Mouse (Mus musculus) regulatory T cell (primary cell): ENCODE measurements around the gene Grin2d.

Source experiments
- in situ Hi-C: fragments of 300-600 bp; cut with MboI, MseI; formaldehyde crosslinking; loops from one replicate; pipeline ENCODE4 v1.15.1; 2025; ENCODE audit warnings: high pct_unique_total_duplicates

Gene Grin2d

GRCm38 (mm10) chr7:45812921-45813320 is 65.3 kb downstream of the Grin2d start:
- in situ Hi-C loops: loop anchor here (10.0 kb wide), 1 partner anchor 378 kb away; the partner anchor contains the start of genes Gys1 and Ruvbl2

DNA sequence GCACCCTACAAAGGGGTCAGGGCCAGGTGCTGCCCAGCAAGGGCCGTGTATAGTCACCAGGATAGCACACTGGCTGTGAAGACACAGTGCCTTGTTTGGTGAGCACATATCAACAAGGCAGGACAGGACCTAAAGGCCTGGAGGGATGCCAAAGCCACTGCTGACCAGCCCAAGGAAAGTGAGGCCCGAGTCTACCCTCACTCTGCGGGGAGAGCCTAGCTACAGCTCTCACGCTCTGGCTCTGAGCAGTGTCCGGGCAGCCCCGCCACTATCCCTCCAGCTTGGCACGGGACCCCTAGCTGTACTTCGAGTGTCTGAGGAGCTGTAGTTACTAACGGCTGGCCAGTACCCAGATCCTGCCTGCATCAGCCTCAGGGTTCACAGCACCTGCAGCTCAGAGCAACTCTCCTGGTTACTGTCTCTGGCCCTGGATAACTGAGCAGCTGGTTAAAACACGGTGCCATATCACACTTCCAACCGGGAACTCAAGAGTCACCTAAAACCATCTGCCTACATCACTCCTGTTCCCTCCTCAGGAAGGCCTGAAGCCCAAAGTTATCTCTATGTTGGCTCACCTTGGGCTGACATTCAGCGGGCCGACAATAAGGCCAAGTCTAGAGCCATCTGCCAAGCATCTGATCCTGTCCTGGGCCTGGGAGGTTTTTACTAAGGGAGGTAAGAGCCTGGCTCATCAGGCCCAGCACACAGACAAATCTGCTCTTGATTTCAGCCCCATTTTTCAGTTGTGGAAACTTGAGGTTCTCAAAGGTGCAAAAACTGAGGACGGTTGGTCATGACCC is 68.7 kb downstream of the Grin2d start:
- in situ Hi-C loops: loop anchor here (5.0 to 10.0 kb wide), 3 partner anchors 77 to 375 kb away; partner anchors contain the start of genes Gys1 and Ruvbl2

DNA sequence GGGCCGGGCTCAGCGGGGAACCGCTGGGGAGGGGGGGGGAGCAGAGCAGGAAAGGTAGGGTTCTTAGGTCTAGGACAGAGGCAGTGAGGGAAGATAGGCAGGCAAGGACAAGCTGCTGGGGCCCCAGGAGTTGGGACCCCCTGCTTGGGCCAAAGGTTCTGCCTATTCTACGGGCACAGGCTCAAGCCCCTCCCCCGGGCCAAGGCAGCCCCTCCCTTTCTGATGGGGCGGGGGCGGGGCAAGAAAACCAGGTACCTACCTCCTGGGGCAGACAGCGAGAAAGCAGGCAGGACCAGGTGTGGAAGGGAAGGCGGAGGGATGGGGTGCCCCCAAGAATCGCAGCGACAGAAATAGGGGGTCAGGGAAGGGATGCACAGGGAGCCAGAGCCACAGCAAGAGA is 69.7 kb downstream of the Grin2d start:
- in situ Hi-C loops: loop anchor here (5.0 kb wide), 2 partner anchors 76 to 124 kb away; no protein-coding TSS in a partner anchor

- in situ Hi-C loops: loop anchor here (5.0 kb wide), 2 partner anchors 74 to 126 kb away; no protein-coding TSS in a partner anchor
Observed at GRCm38 (mm10) chr7:45805941-45806340, 72.2 kb downstream of the Grin2d start.

GRCm38 (mm10) chr7:45802551-45802950 is 75.6 kb downstream of the Grin2d start:
- in situ Hi-C loops: no loop called here

- in situ Hi-C loops: no loop called here
Observed at GRCm38 (mm10) chr7:45801348-45801747, 76.8 kb downstream of the Grin2d start.

- in situ Hi-C loops: no loop called here
Observed at GRCm38 (mm10) chr7:45800546-45801204, 77.5 kb downstream of the Grin2d start.

DNA sequence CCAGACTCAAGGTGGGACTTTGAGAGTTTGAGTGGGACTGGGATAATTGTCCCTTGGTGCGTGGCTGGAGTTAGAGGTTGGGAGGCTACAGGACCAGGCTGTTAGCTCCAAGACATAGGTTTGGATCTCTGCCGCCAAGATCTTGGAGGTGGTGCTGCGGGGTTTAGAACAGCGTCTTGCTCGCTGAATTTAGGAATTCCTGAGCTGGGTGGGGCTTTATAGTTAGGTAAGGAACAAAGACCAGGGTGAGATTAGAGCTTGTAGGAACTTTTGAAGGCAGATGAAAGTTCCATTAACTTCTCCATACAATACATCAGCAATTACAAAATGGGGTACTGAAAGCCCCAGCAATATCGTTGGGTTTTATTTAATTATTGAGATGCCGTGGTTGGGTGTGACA is 78.2 kb downstream of the Grin2d start:
- in situ Hi-C loops: no loop called here

GRCm38 (mm10) chr7:45798931-45799330 is 79.2 kb downstream of the Grin2d start:
- in situ Hi-C loops: no loop called here

DNA sequence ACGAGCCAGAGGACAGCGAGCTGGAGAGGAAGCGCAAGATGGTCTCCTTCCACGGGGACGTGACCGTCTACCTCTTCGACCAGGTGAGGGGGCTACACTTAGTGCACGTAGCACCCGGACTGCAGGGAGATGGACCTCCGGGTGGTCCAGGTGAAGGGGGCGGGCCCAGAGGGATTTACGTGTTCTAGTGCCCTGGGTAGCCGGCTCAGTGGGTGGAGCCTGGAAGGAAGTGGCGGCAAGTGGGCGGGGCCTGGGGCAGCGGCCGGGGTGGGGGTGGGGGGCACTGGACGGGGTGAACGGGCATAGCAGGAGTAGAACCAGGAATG is 79.7 kb downstream of the Grin2d start:
- in situ Hi-C loops: no loop called here

GRCm38 (mm10) chr7:45797661-45798510 is 80.3 kb downstream of the Grin2d start:
- in situ Hi-C loops: no loop called here

DNA sequence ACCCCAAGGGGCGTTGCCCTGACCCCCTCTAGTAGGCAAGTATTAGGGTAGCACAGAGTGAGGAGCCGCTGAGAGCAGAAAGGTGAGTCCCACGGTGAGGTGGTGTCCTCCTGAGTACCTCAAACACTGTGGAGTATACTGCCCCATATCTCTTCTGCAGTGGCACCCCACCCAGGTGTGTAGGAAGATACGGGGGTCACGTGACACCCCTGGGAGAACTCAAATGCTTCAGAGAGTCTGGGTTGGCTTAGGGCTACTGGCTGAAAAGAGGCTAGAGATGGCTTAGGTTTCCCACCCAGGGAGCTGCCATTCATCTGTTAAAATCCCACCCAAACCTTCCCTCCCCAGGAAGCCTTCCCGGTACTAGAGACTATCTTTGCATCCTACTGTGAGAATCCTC is 81.2 kb downstream of the Grin2d start:
- in situ Hi-C loops: no loop called here

DNA sequence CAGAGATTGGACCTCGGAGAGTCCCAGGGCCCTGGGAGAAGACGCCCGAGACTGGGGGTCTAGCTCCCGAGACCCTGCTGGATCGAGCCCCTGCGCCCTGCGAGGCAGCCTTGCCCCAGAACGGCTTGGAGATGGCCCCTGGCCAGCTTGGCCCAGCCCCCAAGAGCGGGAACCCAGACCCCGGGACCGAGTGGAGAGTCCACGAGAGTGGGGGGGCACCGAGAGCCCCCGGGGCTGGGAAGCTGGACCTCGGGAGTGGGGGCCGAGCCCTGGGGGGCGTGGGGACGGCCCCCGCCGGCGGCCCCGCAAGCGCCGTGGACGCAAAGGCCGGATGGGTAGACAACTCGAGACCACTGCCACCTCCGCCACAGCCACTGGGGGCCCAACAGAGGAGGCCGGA is 83.2 kb downstream of the Grin2d start:
- in situ Hi-C loops: no loop called here

GRCm38 (mm10) chr7:45793969-45794585 is 84.1 kb downstream of the Grin2d start:
- in situ Hi-C loops: no loop called here

GRCm38 (mm10) chr7:45793240-45793639 is 84.9 kb downstream of the Grin2d start:
- in situ Hi-C loops: no loop called here

GRCm38 (mm10) chr7:45791756-45792490 is 86.3 kb downstream of the Grin2d start:
- in situ Hi-C loops: no loop called here

DNA sequence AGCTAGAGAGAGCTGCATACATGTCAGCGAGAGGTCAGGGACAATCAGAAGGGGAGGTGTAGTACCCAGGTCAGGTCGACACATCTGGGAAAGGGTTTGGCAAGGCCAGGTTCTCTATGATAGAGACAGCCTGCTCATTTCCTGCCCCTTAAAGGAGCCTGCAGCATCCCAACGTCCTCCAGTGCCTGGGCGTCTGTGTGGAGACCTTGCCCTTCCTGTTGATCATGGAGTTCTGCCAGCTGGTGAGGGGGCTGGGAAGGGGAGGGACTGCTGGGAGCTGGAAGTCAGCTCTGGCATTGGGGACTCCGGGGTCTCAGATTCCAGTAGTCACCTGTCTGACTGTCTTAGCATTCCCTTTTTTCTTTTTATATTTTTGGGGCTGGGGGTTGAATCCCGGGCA is 87.5 kb downstream of the Grin2d start:
- in situ Hi-C loops: no loop called here

GRCm38 (mm10) chr7:45787642-45788041 is 90.5 kb downstream of the Grin2d start:
- in situ Hi-C loops: no loop called here

- in situ Hi-C loops: no loop called here
Observed at GRCm38 (mm10) chr7:45786661-45787413, 91.3 kb downstream of the Grin2d start.

- in situ Hi-C loops: no loop called here
Observed at GRCm38 (mm10) chr7:45786136-45786578, 92.0 kb downstream of the Grin2d start.
